Mouse (Mus musculus): Measurements from ENCODE around the gene Dnpep. TPM values are rescaled to one million over a fixed set of nuclear protein-coding genes. Genes with fewer than 3 reads are reported as not detected.

Gene Dnpep
- total RNA-seq (2021): 10 to 100 TPM; 39.4 to 46.7 TPM

GRCm38 (mm10) chr1:75317241-75318201 lies at the start of gene Dnpep:
Dnpep (minus strand) TSS chr1:75317990.
- DNase-seq: peak; percentile 100

GRCm38 (mm10) chr1:75365510-75366137 lies 47.8 kb upstream of the Dnpep start:
- DNase-seq: no peak

DNA sequence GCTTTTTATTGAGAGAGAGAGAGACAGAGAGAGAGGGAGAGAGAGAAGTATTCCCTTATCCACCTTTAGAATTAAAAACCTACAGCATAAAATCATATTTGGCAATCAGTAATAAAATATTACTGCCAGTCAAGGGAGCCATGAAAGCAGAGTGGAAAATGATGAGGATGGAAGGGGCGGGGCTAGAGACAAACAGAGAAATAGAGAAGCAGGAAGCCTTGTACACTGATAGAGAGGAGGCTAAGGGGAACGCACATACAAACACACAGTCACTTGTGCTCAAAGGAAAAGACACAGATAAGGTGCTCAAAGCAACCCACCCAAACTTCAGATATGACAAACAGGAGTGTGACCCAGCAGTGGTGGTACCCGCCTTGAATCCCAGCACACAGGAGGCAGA lies 46.1 kb upstream of the Dnpep start:
- no peak for DNase-seq

DNA sequence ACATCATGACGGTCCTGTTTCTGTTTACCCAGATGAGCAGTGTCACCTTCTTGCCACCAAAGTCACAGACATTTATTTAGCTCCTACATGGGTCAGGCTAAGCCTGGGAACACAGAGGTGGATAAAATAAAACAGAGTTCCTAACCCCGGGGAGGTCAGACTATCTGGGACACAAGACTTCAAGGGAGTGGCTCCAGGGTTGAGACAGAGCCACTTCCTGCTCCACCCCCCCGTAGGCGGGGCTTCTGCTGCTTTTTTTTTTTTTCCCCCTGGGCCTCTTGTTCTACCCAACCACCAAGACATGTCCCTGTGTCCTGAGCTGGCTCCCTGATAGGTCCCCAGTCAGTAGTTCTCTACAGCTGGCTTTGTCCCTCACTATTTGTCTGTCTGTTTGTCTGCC lies 44.0 kb upstream of the Dnpep start:
- no peak for DNase-seq

- DNase-seq: no peak
These were observed 43.3 kb upstream of the Dnpep start for GRCm38 (mm10) chr1:75361123-75361522.

GRCm38 (mm10) chr1:75360112-75361031 lies 42.6 kb upstream of the Dnpep start, which contains the start of gene Des:
Des (plus strand) TSS chr1:75360329.
- no peak for DNase-seq

- no peak for DNase-seq
These were observed 41.6 kb upstream of the Dnpep start for GRCm38 (mm10) chr1:75359346-75359745.

DNA sequence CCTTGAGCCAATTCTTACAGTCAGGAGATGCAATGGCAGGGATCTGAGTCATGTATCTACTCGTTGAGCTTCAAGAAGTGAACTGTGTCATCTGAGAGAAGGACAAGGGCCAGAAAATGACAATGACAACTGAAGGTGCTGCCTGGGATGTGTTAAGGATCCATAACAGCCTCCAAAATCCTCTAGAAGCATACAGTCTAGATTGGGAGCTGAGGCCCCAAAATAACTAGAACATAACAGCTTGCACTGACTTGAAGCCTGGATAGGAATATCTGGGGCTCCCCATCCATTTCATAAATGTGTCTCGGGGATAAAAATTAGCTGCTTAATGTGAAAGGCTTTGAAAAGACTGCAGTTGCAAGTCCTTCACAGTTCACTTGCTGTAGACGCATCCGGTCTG lies 40.2 kb upstream of the Dnpep start:
- no peak for DNase-seq

DNA sequence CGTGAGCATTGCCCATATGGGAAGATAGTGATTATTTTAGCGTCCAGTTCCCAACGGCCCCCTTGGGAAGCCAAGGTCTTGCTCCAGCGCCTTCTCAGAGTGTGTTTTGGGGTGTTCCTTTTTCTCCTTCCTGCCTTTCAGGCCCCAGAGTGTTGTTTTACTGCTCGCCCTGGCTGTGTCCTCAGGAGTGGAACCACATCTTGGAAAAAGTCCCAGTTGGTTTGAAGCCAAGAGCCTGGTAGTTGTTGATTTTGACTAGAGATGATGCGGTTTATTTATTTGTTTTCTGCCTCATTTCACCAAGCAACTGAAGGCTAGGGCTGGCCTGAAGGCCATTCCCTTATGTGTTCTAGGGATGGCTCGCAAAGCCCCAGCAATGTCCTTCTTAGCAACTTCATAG lies 39.5 kb upstream of the Dnpep start:
- DNase-seq: no peak

- no peak for DNase-seq
These were observed 31.5 kb upstream of the Dnpep start for GRCm38 (mm10) chr1:75349275-75349674.

- no peak for DNase-seq
These were observed 29.5 kb upstream of the Dnpep start for GRCm38 (mm10) chr1:75347279-75347678.

GRCm38 (mm10) chr1:75345036-75345935 lies 27.5 kb upstream of the Dnpep start:
- no peak for DNase-seq

- DNase-seq: no peak
These were observed 26.7 kb upstream of the Dnpep start for GRCm38 (mm10) chr1:75344291-75345035.

DNA sequence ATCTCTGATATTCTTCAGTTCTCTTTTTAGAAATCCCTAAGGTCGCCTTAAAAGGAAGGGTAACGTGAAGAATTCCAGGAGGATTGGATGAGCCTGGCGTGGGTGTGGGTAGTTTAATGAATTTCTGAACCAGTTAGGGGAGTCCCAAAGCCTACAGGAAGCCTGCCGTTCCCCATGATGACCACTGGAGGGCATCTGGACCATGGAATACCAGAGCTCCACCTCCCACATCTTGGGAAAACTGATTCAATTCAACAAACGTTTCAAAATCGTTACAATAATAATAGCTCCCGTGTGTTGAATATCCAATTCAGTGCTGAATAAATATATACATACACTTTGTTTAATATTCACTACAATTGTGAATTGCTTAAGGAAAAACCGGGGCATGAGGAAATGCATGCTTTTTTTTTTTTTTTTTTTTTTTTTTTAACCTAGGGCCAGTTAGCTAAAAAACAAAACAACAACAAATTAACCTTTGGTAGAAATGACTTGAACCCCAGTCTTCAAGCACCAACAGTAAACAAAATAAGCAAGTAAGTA lies 25.2 kb upstream of the Dnpep start:
- DNase-seq: peak; percentile 62 to 67

- no peak for DNase-seq
These were observed 22.7 kb upstream of the Dnpep start for GRCm38 (mm10) chr1:75340519-75340918.

DNA sequence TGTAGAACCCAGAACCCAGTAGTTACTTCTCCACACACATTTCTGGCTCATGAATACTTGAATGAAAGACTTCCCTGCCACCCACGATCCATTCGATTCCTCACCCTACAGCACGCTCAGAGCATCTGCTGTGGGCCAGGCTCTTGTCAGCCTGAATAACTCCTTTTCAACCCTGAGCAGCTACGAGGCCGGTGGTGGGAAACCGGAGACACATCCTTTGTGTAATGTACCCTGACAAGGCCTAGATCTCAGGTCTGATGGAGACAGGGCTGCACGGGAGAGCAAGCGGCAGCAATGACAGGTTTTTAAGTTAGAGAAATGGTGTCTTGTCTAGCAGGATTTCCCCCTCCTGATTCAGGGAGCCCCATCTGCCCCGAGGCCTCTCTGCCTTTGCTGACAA lies 21.5 kb upstream of the Dnpep start:
- DNase-seq: peak; percentile 47 to 57

DNA sequence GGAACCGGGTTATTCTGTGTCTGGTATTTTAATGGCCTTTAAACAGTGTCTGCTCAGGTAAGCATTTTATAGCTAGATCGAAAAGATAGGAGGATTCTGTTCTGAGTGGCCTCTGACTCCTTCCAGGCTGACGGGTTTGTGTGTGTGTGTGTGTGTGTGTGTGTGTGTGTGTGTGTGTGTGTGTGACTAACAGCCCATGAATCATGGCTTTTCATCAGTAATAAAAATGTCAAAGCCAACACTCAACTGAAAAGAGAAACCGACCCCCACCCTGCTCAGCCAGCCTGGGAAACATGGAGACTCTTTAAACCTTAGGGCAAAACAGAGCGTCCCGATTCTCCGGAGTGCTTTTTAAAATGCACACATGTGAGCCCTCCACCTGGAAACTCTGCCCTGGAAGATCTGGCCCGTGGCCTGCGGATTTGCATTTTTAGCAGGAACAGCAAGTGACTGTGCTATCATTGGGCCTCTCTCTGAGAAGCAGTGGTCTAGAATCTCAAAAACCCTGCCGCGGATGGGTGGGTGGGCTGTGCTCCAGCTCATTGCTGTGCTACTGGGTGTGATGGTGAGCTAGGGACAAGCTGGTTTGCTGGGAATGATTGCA lies 20.4 kb upstream of the Dnpep start:
- DNase-seq: no peak

GRCm38 (mm10) chr1:75337097-75337496 lies 19.3 kb upstream of the Dnpep start:
- DNase-seq: no peak

- no peak for DNase-seq
These were observed 18.7 kb upstream of the Dnpep start for GRCm38 (mm10) chr1:75336461-75336860.

- no peak for DNase-seq
These were observed 13.5 kb upstream of the Dnpep start for GRCm38 (mm10) chr1:75331271-75331670.

All from layer of hippocampus, postnatal 36 days (tissue).